Mouse (Mus musculus): Measurements from ENCODE around the gene Gja8. TPM values are rescaled to one million over a fixed set of nuclear protein-coding genes. Genes with fewer than 3 reads are reported as not detected.

The Gja8 gene
- polyA plus RNA-seq (2015; fragmentation: Nextera tagmentation; extraction: Ambion mirVana), result not detected in 2 replicates

- Histone ChIP-seq H3K27ac (no peak within 1 kb of the TSS), H3K4me3 (no peak within 1 kb of the TSS), H3K36me3 (no peaks in the 10 kb centered on the region), H3K4me1 (no peaks in the 10 kb centered on the region), H3K9ac (no peak within 1 kb of the TSS), H3K4me2 (no peak within 1 kb of the TSS), H3K27me3 (no peaks in the 10 kb centered on the region; the same call in none of the 2 replicates), H3K9me3 (no peaks in the 10 kb centered on the region)
- 50% methylated on average over 6 of the region's 6 CpGs for WGBS
- no peak for ATAC-seq (ENCODE audit: insufficient number of reproducible peaks, low FRiP score, low TSS enrichment, low read depth)
Observed at GRCm38 (mm10) chr3:96925920-96926319, at the start of gene Gja8. Gene Gja8, minus strand, starts transcription at chr3:96926020.

- Histone ChIP-seq H3K9ac (no peak overlapping the region), H3K27ac (no peak overlapping the region), H3K9me3 (no peaks in the 10 kb centered on the region), H3K4me2 (no peak overlapping the region), H3K27me3 (no peaks in the 10 kb centered on the region), H3K4me3 (no peak overlapping the region), H3K4me1 (no peaks in the 10 kb centered on the region), H3K36me3 (no peaks in the 10 kb centered on the region)
- no peak for ATAC-seq (ENCODE audit: insufficient number of reproducible peaks, low FRiP score, low TSS enrichment, low read depth)
- WGBS, result 83% methylated on average over 7 of the region's 7 CpGs
Observed at GRCm38 (mm10) chr3:96974467-96974866, 48.6 kb upstream of the Gja8 start.

DNA sequence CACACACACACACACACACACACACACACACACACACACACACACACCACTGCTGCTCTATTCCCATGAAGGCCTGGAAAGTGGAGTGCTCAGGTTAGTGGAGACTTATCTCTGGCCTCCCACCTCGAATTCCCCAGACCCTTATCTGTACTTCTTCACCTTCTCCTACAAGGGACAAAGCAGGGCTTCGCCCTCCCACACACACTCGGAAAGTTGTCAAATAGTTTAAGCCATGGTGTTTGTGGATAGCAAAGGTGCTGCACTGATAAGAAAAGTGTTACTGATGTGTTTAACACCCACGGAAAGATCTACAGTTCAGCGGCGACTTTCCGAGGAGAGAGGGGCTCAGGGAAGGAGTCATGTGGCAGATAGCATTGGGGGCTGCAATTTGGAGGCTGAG lies 45.2 kb upstream of the Gja8 start:
- Histone ChIP-seq H3K9ac (no peak overlapping the region), H3K4me1 (no peaks in the 10 kb centered on the region), H3K36me3 (no peaks in the 10 kb centered on the region), H3K27ac (no peak overlapping the region), H3K27me3 (no peaks in the 10 kb centered on the region), H3K4me2 (no peak overlapping the region), H3K9me3 (no peaks in the 10 kb centered on the region), H3K4me3 (no peak overlapping the region)
- ATAC-seq (ENCODE audit: insufficient number of reproducible peaks, low FRiP score, low TSS enrichment, low read depth), result no peak
- WGBS, result 47% methylated on average over 7 of the region's 7 CpGs

GRCm38 (mm10) chr3:96963088-96964034 lies 37.5 kb upstream of the Gja8 start:
- no peak overlapping the region for H3K9ac ChIP-seq
- ATAC-seq (ENCODE audit: insufficient number of reproducible peaks, low FRiP score, low TSS enrichment, low read depth), result no peak

DNA sequence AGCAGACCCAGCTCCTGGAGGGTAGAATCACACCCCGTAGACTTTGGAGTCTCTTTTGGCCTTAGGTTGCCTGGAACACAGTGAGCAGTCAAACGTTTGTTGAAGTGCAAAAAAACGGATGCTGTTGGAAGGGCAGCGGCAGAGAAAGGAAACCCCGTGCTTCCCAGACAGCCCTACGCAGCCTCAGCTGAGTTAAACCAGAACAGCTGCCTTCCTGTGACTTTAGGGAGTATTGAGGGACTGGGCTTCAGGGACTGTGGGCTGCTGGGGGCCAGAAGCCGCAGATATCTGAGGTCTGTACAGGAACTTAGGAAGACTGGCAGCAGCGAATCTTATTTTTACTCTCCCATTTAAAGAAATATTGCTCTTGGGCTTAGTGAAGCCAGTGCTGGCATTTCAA lies 34.8 kb upstream of the Gja8 start:
- H3K27me3 ChIP-seq, result no peaks in the 10 kb centered on the region
- H3K36me3 ChIP-seq, result no peaks in the 10 kb centered on the region
- 21% methylated on average over 8 of the region's 8 CpGs for WGBS
- no peak overlapping the region; the same call in 1 of the 2 replicates for H3K4me2 ChIP-seq
- 0 out of 2 replicates have a peak, but pooled peaks cover 3% of the 10 kb centered on the region for H3K4me1 ChIP-seq
- H3K27ac ChIP-seq, result no peak overlapping the region
- H3K9ac ChIP-seq, result no peak overlapping the region
- H3K9me3 ChIP-seq, result no peaks in the 10 kb centered on the region
- H3K4me3 ChIP-seq, result no peak overlapping the region
- no peak for ATAC-seq (ENCODE audit: insufficient number of reproducible peaks, low FRiP score, low TSS enrichment, low read depth)

More at GRCm38 (mm10) chr3:96963088-96964034, 37.5 kb upstream of the Gja8 start:
- Histone ChIP-seq H3K4me2 (no peak overlapping the region), H3K27me3 (no peaks in the 10 kb centered on the region), H3K4me1 (0 out of 2 replicates have a peak, but pooled peaks cover 3% of the 10 kb centered on the region), H3K36me3 (no peaks in the 10 kb centered on the region), H3K9me3 (no peaks in the 10 kb centered on the region), H3K27ac (no peak overlapping the region), H3K4me3 (no peak overlapping the region)
- 61% methylated on average over 12 of the region's 12 CpGs for WGBS

DNA sequence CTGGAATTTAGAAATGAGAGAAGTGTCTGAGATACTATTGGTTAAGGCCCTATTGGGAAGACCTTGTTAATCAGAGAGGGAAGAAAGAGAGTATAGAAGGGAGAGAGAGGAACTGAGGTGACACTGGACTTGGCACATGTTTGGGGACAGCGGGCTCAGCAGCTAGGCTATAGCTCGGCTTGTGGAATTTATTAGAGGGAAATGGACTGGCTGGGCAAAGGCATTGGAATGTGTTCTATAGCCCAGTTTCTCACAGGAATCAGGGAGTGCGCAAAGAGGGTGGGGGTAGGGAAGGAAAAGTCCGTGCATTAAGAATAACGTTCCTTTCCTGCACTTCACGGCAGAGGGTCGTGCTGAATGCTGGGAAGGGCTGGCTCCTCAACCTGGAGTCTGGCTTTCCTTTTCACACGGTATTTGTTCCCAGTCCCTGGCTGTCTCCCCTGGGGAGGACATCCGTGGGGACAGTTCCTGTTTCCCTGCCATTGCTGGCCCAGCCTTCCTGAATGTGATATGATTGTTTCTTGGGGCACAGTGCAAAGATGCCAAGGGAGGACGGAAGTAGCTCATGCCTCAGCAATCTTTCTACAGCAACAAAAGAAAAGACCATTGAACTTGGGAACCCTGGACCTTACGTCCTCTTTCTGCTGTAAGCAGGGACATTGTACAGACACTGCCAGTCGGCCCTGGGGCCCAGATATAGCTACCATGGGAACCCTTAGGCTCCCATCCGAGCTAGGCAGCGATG lies 27.8 kb upstream of the Gja8 start:
- no peaks in the 10 kb centered on the region for H3K9me3 ChIP-seq
- no peaks in the 10 kb centered on the region for H3K27me3 ChIP-seq
- WGBS, result 31% methylated on average over 14 of the region's 14 CpGs
- H3K9ac ChIP-seq, result no peak overlapping the region
- 0 out of 2 replicates have a peak overlapping the region, but pooled peaks have one; percentile 22 for H3K4me2 ChIP-seq
- H3K36me3 ChIP-seq, result no peaks in the 10 kb centered on the region
- H3K4me1 ChIP-seq, result peaks cover 7% of the 10 kb centered on the region; the same call in 1 of the 2 replicates
- no peak for ATAC-seq (ENCODE audit: insufficient number of reproducible peaks, low FRiP score, low TSS enrichment, low read depth)
- H3K4me3 ChIP-seq, result no peak overlapping the region
- H3K27ac ChIP-seq, result no peak overlapping the region

DNA sequence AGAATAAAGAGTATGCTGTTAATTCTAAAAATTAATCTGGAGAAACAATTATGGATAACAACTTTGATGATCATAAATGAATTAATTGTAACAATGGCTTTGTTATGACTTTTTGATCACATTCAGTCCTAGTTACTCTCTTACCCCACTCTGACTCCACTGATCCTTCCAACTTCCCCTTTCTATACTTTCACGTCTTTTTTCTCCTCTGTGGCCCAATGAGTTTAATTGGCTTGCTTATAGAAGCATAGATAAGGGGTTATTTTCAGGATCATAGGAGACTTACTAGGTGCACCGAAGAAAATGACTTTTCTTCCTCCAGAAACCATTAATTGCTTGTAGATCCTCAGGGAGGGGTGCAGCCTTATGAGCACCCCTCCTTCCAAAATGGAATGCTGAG lies 16.9 kb upstream of the Gja8 start:
- Histone ChIP-seq H3K4me2 (no peak overlapping the region), H3K4me3 (no peak overlapping the region), H3K9me3 (no peaks in the 10 kb centered on the region), H3K9ac (no peak overlapping the region), H3K27me3 (peaks cover 4% of the 10 kb centered on the region; the same call in 1 of the 2 replicates), H3K36me3 (no peaks in the 10 kb centered on the region), H3K27ac (no peak overlapping the region), H3K4me1 (peaks cover under 1% of the 10 kb centered on the region; the same call in 1 of the 2 replicates)
- no peak for ATAC-seq (ENCODE audit: insufficient number of reproducible peaks, low FRiP score, low TSS enrichment, low read depth)
- WGBS, result 85% methylated on average over 2 of the region's 2 CpGs

DNA sequence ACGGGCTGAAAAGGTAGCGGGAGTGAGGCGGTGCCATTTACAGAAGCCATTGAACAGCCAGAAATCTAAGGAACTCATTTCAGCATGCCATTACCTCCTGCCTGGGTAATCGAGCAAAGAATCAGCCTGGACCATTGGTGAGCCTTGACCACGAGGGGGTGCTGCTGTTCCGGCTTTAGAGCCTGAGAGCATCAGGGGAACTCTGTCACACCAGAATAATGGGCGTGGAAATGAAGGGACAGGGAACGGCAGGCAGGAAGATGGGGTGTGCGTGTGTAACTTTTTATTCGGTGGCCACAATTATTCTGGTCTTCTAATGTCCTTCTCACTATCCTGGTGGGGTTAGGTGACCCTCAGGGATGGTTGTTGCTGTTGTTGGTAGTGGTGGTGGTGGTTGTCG lies 12.9 kb upstream of the Gja8 start:
- peaks cover 21% of the 10 kb centered on the region for H3K27me3 ChIP-seq
- H3K9ac ChIP-seq, result no peak overlapping the region
- peak overlapping the region; percentile 17; the same call in 1 of the 2 replicates for H3K4me2 ChIP-seq
- no peaks in the 10 kb centered on the region for H3K9me3 ChIP-seq
- peaks cover 3% of the 10 kb centered on the region; the same call in 1 of the 2 replicates for H3K4me1 ChIP-seq
- H3K36me3 ChIP-seq, result no peaks in the 10 kb centered on the region
- peak; percentile 30; the same call in 1 of the 2 replicates for ATAC-seq (ENCODE audit: insufficient number of reproducible peaks, low FRiP score, low TSS enrichment, low read depth)
- H3K4me3 ChIP-seq, result peak overlapping the region; percentile 25
- no peak overlapping the region for H3K27ac ChIP-seq
- WGBS, result 10% methylated on average over 11 of the region's 11 CpGs

DNA sequence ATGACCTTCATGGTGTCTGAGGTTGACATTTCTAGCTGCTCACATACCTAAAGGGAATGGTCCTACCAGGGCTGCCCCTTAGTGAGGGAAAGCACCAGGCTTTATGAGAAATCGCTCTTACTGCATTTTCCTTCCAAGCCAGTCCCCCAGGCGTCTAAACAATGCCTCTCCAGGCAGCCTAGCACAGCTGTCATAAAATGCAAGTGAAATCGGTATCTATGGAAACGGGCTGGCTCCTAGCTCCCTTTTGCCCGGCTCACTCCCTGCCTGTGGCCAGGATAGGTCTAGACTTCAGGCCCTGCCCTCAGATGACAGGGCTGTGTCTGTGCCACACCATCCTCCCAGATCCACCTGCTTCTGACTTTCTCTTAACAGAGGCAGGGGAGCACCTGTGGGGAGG lies 11.8 kb upstream of the Gja8 start:
- no peak overlapping the region for H3K4me2 ChIP-seq
- no peak overlapping the region for H3K4me3 ChIP-seq
- peaks cover 6% of the 10 kb centered on the region; the same call in 1 of the 2 replicates for H3K4me1 ChIP-seq
- H3K36me3 ChIP-seq, result no peaks in the 10 kb centered on the region
- 10% methylated on average over 5 of the region's 5 CpGs for WGBS
- H3K27ac ChIP-seq, result no peak overlapping the region
- H3K9me3 ChIP-seq, result no peaks in the 10 kb centered on the region
- H3K27me3 ChIP-seq, result peaks cover 21% of the 10 kb centered on the region
- no peak overlapping the region for H3K9ac ChIP-seq
- ATAC-seq (ENCODE audit: insufficient number of reproducible peaks, low FRiP score, low TSS enrichment, low read depth), result no peak

GRCm38 (mm10) chr3:96936241-96936640 lies 10.4 kb upstream of the Gja8 start:
- WGBS, result 13% methylated on average over 6 of the region's 6 CpGs
- H3K27me3 ChIP-seq, result peaks cover 21% of the 10 kb centered on the region

GRCm38 (mm10) chr3:96931261-96931681 lies 5.5 kb upstream of the Gja8 start:
- Histone ChIP-seq H3K4me3 (no peak overlapping the region), H3K4me2 (no peak overlapping the region), H3K27me3 (peaks cover 13% of the 10 kb centered on the region), H3K9me3 (no peaks in the 10 kb centered on the region), H3K4me1 (0 out of 2 replicates have a peak, but pooled peaks cover 3% of the 10 kb centered on the region), H3K36me3 (no peaks in the 10 kb centered on the region), H3K27ac (no peak overlapping the region), H3K9ac (no peak overlapping the region)
- WGBS, result 53% methylated on average over 5 of the region's 5 CpGs
- no peak for ATAC-seq (ENCODE audit: insufficient number of reproducible peaks, low FRiP score, low TSS enrichment, low read depth)

More at GRCm38 (mm10) chr3:96936241-96936640, 10.4 kb upstream of the Gja8 start:
- no peaks in the 10 kb centered on the region for H3K9me3 ChIP-seq
- peaks cover 6% of the 10 kb centered on the region; the same call in 1 of the 2 replicates for H3K4me1 ChIP-seq
- H3K9ac ChIP-seq, result no peak overlapping the region
- H3K4me3 ChIP-seq, result no peak overlapping the region
- no peak overlapping the region for H3K4me2 ChIP-seq
- no peaks in the 10 kb centered on the region for H3K36me3 ChIP-seq
- no peak overlapping the region for H3K27ac ChIP-seq
- ATAC-seq (ENCODE audit: insufficient number of reproducible peaks, low FRiP score, low TSS enrichment, low read depth), result no peak
